Mouse (Mus musculus): ENCODE data around the gene Cep97. TPM values are rescaled to one million over a fixed set of nuclear protein-coding genes. Genes with fewer than 3 reads are reported as not detected.

The Cep97 gene
- polyA plus RNA-seq (2015; fragmentation: Nextera tagmentation; extraction: Ambion mirVana): 4.7 and 5.8 TPM in 2 replicates

- Histone ChIP-seq H3K4me2 (ENCODE audit: low read depth, low read length) (peak within 1 kb of the TSS; percentile 62), H3K27me3 (replicated peaks; ENCODE audit: control insufficient read depth, insufficient read depth, low read length) (no peaks in the 10 kb centered on the region), H3K4me3 (ENCODE audit: low read length) (peak within 1 kb of the TSS; percentile 71), H3K9me3 (ENCODE audit: control insufficient read depth, low read length) (no peaks in the 10 kb centered on the region), H3K27ac (ENCODE audit: low read length) (no peak within 1 kb of the TSS), H3K9ac (ENCODE audit: low read depth, low read length) (peak within 1 kb of the TSS; percentile 70), H3K36me3 (ENCODE audit: control insufficient read depth, insufficient read depth, low read length) (no peaks in the 10 kb centered on the region), H3K4me1 (ENCODE audit: control insufficient read depth, insufficient read depth, low read length) (no peaks in the 10 kb centered on the region)
- under 1% methylated on average over 24 of the region's 24 CpGs for WGBS
- peak; percentile 100 for ATAC-seq
Measured at GRCm38 (mm10) chr16:55934453-55935037, at the start of gene Cep97. Cep97 (minus strand) TSS chr16:55934855.

GRCm38 (mm10) chr16:55974903-55975285 is 40.2 kb upstream of the Cep97 start:
- no peaks in the 10 kb centered on the region for H3K9me3 ChIP-seq (ENCODE audit: control insufficient read depth, low read length)
- peaks cover 12% of the 10 kb centered on the region for H3K36me3 ChIP-seq (ENCODE audit: control insufficient read depth, insufficient read depth, low read length)
- peaks cover 13% of the 10 kb centered on the region for H3K4me1 ChIP-seq (ENCODE audit: control insufficient read depth, insufficient read depth, low read length)
- peak overlapping the region; percentile 98 for H3K9ac ChIP-seq (ENCODE audit: low read depth, low read length)
- 4% methylated on average over 14 of the region's 14 CpGs for WGBS
- H3K4me2 ChIP-seq (ENCODE audit: low read depth, low read length): peak overlapping the region; percentile 65
- H3K27ac ChIP-seq (ENCODE audit: low read length): peak overlapping the region; percentile 91
- peak; percentile 34 for ATAC-seq
- no peaks in the 10 kb centered on the region for H3K27me3 ChIP-seq (replicated peaks; ENCODE audit: control insufficient read depth, insufficient read depth, low read length)
- peak overlapping the region; percentile 100 for H3K4me3 ChIP-seq (ENCODE audit: low read length)

GRCm38 (mm10) chr16:55974256-55974902 is 39.7 kb upstream of the Cep97 start:
- peak overlapping the region; percentile 65 for H3K4me2 ChIP-seq (ENCODE audit: low read depth, low read length)
- peaks cover 12% of the 10 kb centered on the region for H3K36me3 ChIP-seq (ENCODE audit: control insufficient read depth, insufficient read depth, low read length)
- H3K4me3 ChIP-seq (ENCODE audit: low read length): peak overlapping the region; percentile 100
- no peaks in the 10 kb centered on the region for H3K27me3 ChIP-seq (replicated peaks; ENCODE audit: control insufficient read depth, insufficient read depth, low read length)
- H3K27ac ChIP-seq (ENCODE audit: low read length): peak overlapping the region; percentile 91
- peaks cover 13% of the 10 kb centered on the region for H3K4me1 ChIP-seq (ENCODE audit: control insufficient read depth, insufficient read depth, low read length)
- ATAC-seq: peak; percentile 90
- WGBS: under 1% methylated on average over 53 of the region's 55 CpGs
- H3K9ac ChIP-seq (ENCODE audit: low read depth, low read length): peak overlapping the region; percentile 98
- no peaks in the 10 kb centered on the region for H3K9me3 ChIP-seq (ENCODE audit: control insufficient read depth, low read length)

GRCm38 (mm10) chr16:55973431-55974255 is 39.0 kb upstream of the Cep97 start, which contains the start of gene Zbtb11:
Zbtb11 (plus strand) TSS chr16:55973883.
- peak within 1 kb of the TSS; percentile 98 for H3K9ac ChIP-seq (ENCODE audit: low read depth, low read length)
- under 1% methylated on average over 83 of the region's 86 CpGs for WGBS
- peaks cover 13% of the 10 kb centered on the region for H3K4me1 ChIP-seq (ENCODE audit: control insufficient read depth, insufficient read depth, low read length)
- H3K9me3 ChIP-seq (ENCODE audit: control insufficient read depth, low read length): no peaks in the 10 kb centered on the region
- no peaks in the 10 kb centered on the region for H3K27me3 ChIP-seq (replicated peaks; ENCODE audit: control insufficient read depth, insufficient read depth, low read length)
- H3K4me3 ChIP-seq (ENCODE audit: low read length): peak within 1 kb of the TSS; percentile 100
- H3K4me2 ChIP-seq (ENCODE audit: low read depth, low read length): peak within 1 kb of the TSS; percentile 65
- peak; percentile 96 for ATAC-seq
- peak within 1 kb of the TSS; percentile 91 for H3K27ac ChIP-seq (ENCODE audit: low read length)
- H3K36me3 ChIP-seq (ENCODE audit: control insufficient read depth, insufficient read depth, low read length): peaks cover 12% of the 10 kb centered on the region

- Histone ChIP-seq H3K4me2 (ENCODE audit: low read depth, low read length) (peak overlapping the region; percentile 64), H3K4me3 (ENCODE audit: low read length) (peak overlapping the region; percentile 100), H3K9me3 (ENCODE audit: control insufficient read depth, low read length) (no peaks in the 10 kb centered on the region), H3K36me3 (ENCODE audit: control insufficient read depth, insufficient read depth, low read length) (peaks cover 12% of the 10 kb centered on the region), H3K9ac (ENCODE audit: low read depth, low read length) (peak overlapping the region; percentile 59), H3K4me1 (ENCODE audit: control insufficient read depth, insufficient read depth, low read length) (peaks cover 13% of the 10 kb centered on the region), H3K27ac (ENCODE audit: low read length) (peak overlapping the region; percentile 77), H3K27me3 (replicated peaks; ENCODE audit: control insufficient read depth, insufficient read depth, low read length) (no peaks in the 10 kb centered on the region)
- 45% methylated on average over 10 of the region's 10 CpGs for WGBS
- ATAC-seq: no peak
Measured at GRCm38 (mm10) chr16:55972626-55973201, 38.1 kb upstream of the Cep97 start.

GRCm38 (mm10) chr16:55971735-55972615 is 37.3 kb upstream of the Cep97 start:
- Histone ChIP-seq H3K9ac (ENCODE audit: low read depth, low read length) (no peak overlapping the region), H3K4me2 (ENCODE audit: low read depth, low read length) (no peak overlapping the region), H3K27me3 (replicated peaks; ENCODE audit: control insufficient read depth, insufficient read depth, low read length) (no peaks in the 10 kb centered on the region), H3K27ac (ENCODE audit: low read length) (no peak overlapping the region), H3K36me3 (ENCODE audit: control insufficient read depth, insufficient read depth, low read length) (peaks cover 12% of the 10 kb centered on the region), H3K4me1 (ENCODE audit: control insufficient read depth, insufficient read depth, low read length) (peaks cover 18% of the 10 kb centered on the region), H3K4me3 (ENCODE audit: low read length) (no peak overlapping the region), H3K9me3 (ENCODE audit: control insufficient read depth, low read length) (no peaks in the 10 kb centered on the region)
- ATAC-seq: no peak
- 73% methylated on average over 6 of the region's 6 CpGs for WGBS

GRCm38 (mm10) chr16:55970416-55970815 is 35.8 kb upstream of the Cep97 start:
- no peak overlapping the region for H3K27ac ChIP-seq (ENCODE audit: low read length)
- H3K4me3 ChIP-seq (ENCODE audit: low read length): no peak overlapping the region
- H3K4me2 ChIP-seq (ENCODE audit: low read depth, low read length): no peak overlapping the region
- 93% methylated on average over 5 of the region's 5 CpGs for WGBS
- peaks cover 16% of the 10 kb centered on the region for H3K4me1 ChIP-seq (ENCODE audit: control insufficient read depth, insufficient read depth, low read length)
- no peaks in the 10 kb centered on the region for H3K27me3 ChIP-seq (replicated peaks; ENCODE audit: control insufficient read depth, insufficient read depth, low read length)
- no peaks in the 10 kb centered on the region for H3K9me3 ChIP-seq (ENCODE audit: control insufficient read depth, low read length)
- no peak for ATAC-seq
- no peak overlapping the region for H3K9ac ChIP-seq (ENCODE audit: low read depth, low read length)
- peaks cover 12% of the 10 kb centered on the region for H3K36me3 ChIP-seq (ENCODE audit: control insufficient read depth, insufficient read depth, low read length)

- H3K4me2 ChIP-seq (ENCODE audit: low read depth, low read length): no peak overlapping the region
- 67% methylated on average over 3 of the region's 3 CpGs for WGBS
Measured at GRCm38 (mm10) chr16:55969147-55969546, 34.5 kb upstream of the Cep97 start.

More at GRCm38 (mm10) chr16:55969147-55969546, 34.5 kb upstream of the Cep97 start:
- H3K36me3 ChIP-seq (ENCODE audit: control insufficient read depth, insufficient read depth, low read length): peaks cover 12% of the 10 kb centered on the region
- no peak overlapping the region for H3K27ac ChIP-seq (ENCODE audit: low read length)
- no peaks in the 10 kb centered on the region for H3K9me3 ChIP-seq (ENCODE audit: control insufficient read depth, low read length)
- H3K4me1 ChIP-seq (ENCODE audit: control insufficient read depth, insufficient read depth, low read length): peaks cover 13% of the 10 kb centered on the region
- no peaks in the 10 kb centered on the region for H3K27me3 ChIP-seq (replicated peaks; ENCODE audit: control insufficient read depth, insufficient read depth, low read length)
- no peak overlapping the region for H3K4me3 ChIP-seq (ENCODE audit: low read length)
- ATAC-seq: no peak
- no peak overlapping the region for H3K9ac ChIP-seq (ENCODE audit: low read depth, low read length)

Measured in intestine, embryonic 16.5 days (tissue).